Mouse (Mus musculus): ENCODE measurements around the gene Tmem248. TPM values are rescaled to one million over a fixed set of nuclear protein-coding genes. Genes with fewer than 3 reads are reported as not detected.

Tmem248 gene
- polyA plus RNA-seq, 1 experiment from 2014 or later = 33.8 TPM

DNA sequence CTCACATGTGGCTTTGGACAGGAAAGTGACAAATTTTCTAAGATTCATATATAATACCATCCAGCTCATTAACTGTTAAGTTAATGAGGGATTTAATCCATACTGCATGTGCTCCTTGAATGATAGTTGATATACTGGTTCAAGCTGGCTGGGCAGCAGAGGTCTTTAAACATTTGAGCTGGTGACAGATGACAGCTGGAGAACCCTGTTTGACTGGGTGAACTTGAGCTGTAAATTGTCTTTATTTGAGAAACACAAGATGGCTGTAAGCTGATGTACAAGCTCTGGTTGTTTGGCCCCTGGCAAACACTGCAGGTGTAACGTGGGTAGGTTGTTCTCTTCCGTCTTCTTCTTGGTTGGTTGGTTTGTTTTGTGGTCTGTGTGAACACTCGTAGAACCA is 23.1 kb upstream of the Tmem248 start:
- Histone ChIP-seq H3K9me3 (replicated peaks; ENCODE audit: control insufficient read depth, low read length) (no peaks in the 10 kb centered on the region), H3K4me2 (no peak overlapping the region), H3K36me3 (ENCODE audit: control insufficient read depth, insufficient read depth, low read length) (peaks cover 16% of the 10 kb centered on the region), H3K9ac (ENCODE audit: low read depth, low read length) (no peak overlapping the region), H3K27me3 (ENCODE audit: control insufficient read depth, insufficient read depth, low read length) (no peaks in the 10 kb centered on the region), H3K4me1 (ENCODE audit: control insufficient read depth, insufficient read depth, low read length) (peaks cover 14% of the 10 kb centered on the region), H3K4me3 (ENCODE audit: low read depth, low read length) (no peak overlapping the region), H3K27ac (ENCODE audit: low read depth, low read length) (no peak overlapping the region)
- WGBS (ENCODE audit: insufficient replicate concordance) = 86% methylated on average over 3 of the region's 3 CpGs
- ATAC-seq (replicated peaks; ENCODE audit: insufficient number of reproducible peaks, low FRiP score, low TSS enrichment) = no peak

DNA sequence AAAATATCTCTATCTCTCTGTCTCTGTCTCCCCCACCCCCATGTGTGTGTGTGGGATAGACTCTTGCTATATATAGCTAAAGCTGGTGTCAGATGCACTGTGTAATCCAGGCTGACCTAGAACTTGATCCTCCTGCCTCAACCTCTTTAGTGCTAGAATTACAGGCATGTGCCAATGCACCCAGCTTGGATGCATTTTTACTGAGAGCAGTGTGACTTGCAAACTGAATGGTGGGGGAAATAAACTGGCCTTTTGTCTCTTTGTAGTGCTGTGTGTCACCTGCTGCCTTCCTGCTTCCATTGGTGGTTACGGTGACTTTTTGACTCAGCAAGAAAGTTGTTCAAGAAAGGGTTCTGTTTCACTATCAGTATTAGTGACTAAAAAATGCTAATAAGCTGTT is 20.6 kb upstream of the Tmem248 start:
- Histone ChIP-seq H3K27ac (ENCODE audit: low read depth, low read length) (no peak overlapping the region), H3K4me2 (no peak overlapping the region), H3K36me3 (ENCODE audit: control insufficient read depth, insufficient read depth, low read length) (peaks cover 10% of the 10 kb centered on the region), H3K9me3 (replicated peaks; ENCODE audit: control insufficient read depth, low read length) (no peaks in the 10 kb centered on the region), H3K4me3 (ENCODE audit: low read depth, low read length) (no peak overlapping the region), H3K9ac (ENCODE audit: low read depth, low read length) (no peak overlapping the region), H3K4me1 (ENCODE audit: control insufficient read depth, insufficient read depth, low read length) (peaks cover 14% of the 10 kb centered on the region), H3K27me3 (ENCODE audit: control insufficient read depth, insufficient read depth, low read length) (no peaks in the 10 kb centered on the region)
- no peak for ATAC-seq (replicated peaks; ENCODE audit: insufficient number of reproducible peaks, low FRiP score, low TSS enrichment)
- WGBS (ENCODE audit: insufficient replicate concordance) = 92% methylated on average over 1 of the region's 1 CpGs

DNA sequence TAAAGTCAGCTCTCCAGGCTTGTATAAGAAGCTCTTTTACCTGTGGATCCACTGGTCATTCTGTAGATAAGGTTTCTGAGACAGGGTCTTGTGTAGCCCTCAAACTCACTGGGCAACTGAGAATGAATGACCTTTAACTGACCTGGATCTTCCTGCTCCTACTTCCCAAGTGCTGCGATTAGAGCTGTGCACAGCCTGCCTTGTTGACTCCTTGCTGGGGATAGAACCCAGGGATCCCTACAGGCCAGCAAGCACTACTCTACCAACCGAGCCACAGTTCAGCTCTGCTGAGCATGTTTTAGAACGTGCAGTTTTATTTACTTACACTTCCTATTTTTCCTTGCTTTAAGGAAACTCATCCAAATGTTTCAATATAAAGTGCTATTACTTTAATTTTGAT is 19.4 kb upstream of the Tmem248 start:
- Histone ChIP-seq H3K4me2 (no peak overlapping the region), H3K9ac (ENCODE audit: low read depth, low read length) (no peak overlapping the region), H3K4me3 (ENCODE audit: low read depth, low read length) (no peak overlapping the region), H3K27me3 (ENCODE audit: control insufficient read depth, insufficient read depth, low read length) (no peaks in the 10 kb centered on the region), H3K27ac (ENCODE audit: low read depth, low read length) (no peak overlapping the region), H3K36me3 (ENCODE audit: control insufficient read depth, insufficient read depth, low read length) (peaks cover 16% of the 10 kb centered on the region), H3K9me3 (replicated peaks; ENCODE audit: control insufficient read depth, low read length) (no peaks in the 10 kb centered on the region), H3K4me1 (ENCODE audit: control insufficient read depth, insufficient read depth, low read length) (peaks cover 14% of the 10 kb centered on the region)
- WGBS (ENCODE audit: insufficient replicate concordance) = 65% methylated on average over 3 of the region's 3 CpGs
- ATAC-seq (replicated peaks; ENCODE audit: insufficient number of reproducible peaks, low FRiP score, low TSS enrichment) = no peak

- Histone ChIP-seq H3K4me1 (ENCODE audit: control insufficient read depth, insufficient read depth, low read length) (peaks cover 14% of the 10 kb centered on the region), H3K27me3 (ENCODE audit: control insufficient read depth, insufficient read depth, low read length) (no peaks in the 10 kb centered on the region), H3K9ac (ENCODE audit: low read depth, low read length) (no peak overlapping the region), H3K36me3 (ENCODE audit: control insufficient read depth, insufficient read depth, low read length) (peaks cover 16% of the 10 kb centered on the region), H3K9me3 (replicated peaks; ENCODE audit: control insufficient read depth, low read length) (no peaks in the 10 kb centered on the region), H3K4me2 (no peak overlapping the region), H3K27ac (ENCODE audit: low read depth, low read length) (no peak overlapping the region), H3K4me3 (ENCODE audit: low read depth, low read length) (no peak overlapping the region)
- ATAC-seq (replicated peaks; ENCODE audit: insufficient number of reproducible peaks, low FRiP score, low TSS enrichment) = no peak
- WGBS (ENCODE audit: insufficient replicate concordance) = 89% methylated on average over 7 of the region's 7 CpGs
Observed at GRCm38 (mm10) chr5:130197981-130198380, 18.9 kb upstream of the Tmem248 start.

GRCm38 (mm10) chr5:130200233-130201029 is 16.4 kb upstream of the Tmem248 start:
- H3K9me3 ChIP-seq (replicated peaks; ENCODE audit: control insufficient read depth, low read length) = no peaks in the 10 kb centered on the region
- H3K4me2 ChIP-seq = no peak overlapping the region
- no peak overlapping the region for H3K9ac ChIP-seq (ENCODE audit: low read depth, low read length)
- 80% methylated on average over 10 of the region's 10 CpGs for WGBS (ENCODE audit: insufficient replicate concordance)
- H3K36me3 ChIP-seq (ENCODE audit: control insufficient read depth, insufficient read depth, low read length) = peaks cover 16% of the 10 kb centered on the region
- H3K27me3 ChIP-seq (ENCODE audit: control insufficient read depth, insufficient read depth, low read length) = no peaks in the 10 kb centered on the region
- ATAC-seq (replicated peaks; ENCODE audit: insufficient number of reproducible peaks, low FRiP score, low TSS enrichment) = no peak
- H3K27ac ChIP-seq (ENCODE audit: low read depth, low read length) = no peak overlapping the region
- H3K4me3 ChIP-seq (ENCODE audit: low read depth, low read length) = no peak overlapping the region
- H3K4me1 ChIP-seq (ENCODE audit: control insufficient read depth, insufficient read depth, low read length) = peaks cover 14% of the 10 kb centered on the region

DNA sequence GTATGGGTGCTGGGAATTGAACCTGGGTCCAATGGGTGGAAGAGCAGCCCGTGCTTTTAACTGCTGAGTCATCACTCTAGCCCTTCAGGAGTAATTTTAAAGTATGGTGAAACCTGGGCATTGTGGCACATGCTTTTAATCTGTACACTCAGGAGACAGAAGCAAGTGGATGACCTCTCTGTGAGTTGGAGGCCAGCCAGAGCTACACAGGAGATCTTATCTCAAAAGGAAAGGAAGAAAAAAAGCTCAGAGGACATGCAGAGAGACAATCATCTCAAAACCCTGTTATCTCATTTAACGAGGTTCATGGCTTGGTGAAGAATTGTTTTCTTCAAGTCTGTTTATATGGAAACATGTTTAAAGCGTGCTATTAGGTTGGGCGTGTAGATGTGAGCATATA is 12.9 kb upstream of the Tmem248 start:
- peaks cover 15% of the 10 kb centered on the region for H3K36me3 ChIP-seq (ENCODE audit: control insufficient read depth, insufficient read depth, low read length)
- no peaks in the 10 kb centered on the region for H3K27me3 ChIP-seq (ENCODE audit: control insufficient read depth, insufficient read depth, low read length)
- H3K27ac ChIP-seq (ENCODE audit: low read depth, low read length) = no peak overlapping the region; the same call in 1 of the 2 replicates
- H3K9me3 ChIP-seq (replicated peaks; ENCODE audit: control insufficient read depth, low read length) = no peaks in the 10 kb centered on the region
- no peak overlapping the region for H3K4me2 ChIP-seq
- H3K4me3 ChIP-seq (ENCODE audit: low read depth, low read length) = no peak overlapping the region
- no peaks in the 10 kb centered on the region for H3K4me1 ChIP-seq (ENCODE audit: control insufficient read depth, insufficient read depth, low read length)
- no peak overlapping the region for H3K9ac ChIP-seq (ENCODE audit: low read depth, low read length)
- 71% methylated on average over 4 of the region's 4 CpGs for WGBS (ENCODE audit: insufficient replicate concordance)
- no peak for ATAC-seq (replicated peaks; ENCODE audit: insufficient number of reproducible peaks, low FRiP score, low TSS enrichment)

- Histone ChIP-seq H3K4me1 (ENCODE audit: control insufficient read depth, insufficient read depth, low read length) (no peaks in the 10 kb centered on the region), H3K36me3 (ENCODE audit: control insufficient read depth, insufficient read depth, low read length) (peaks cover 17% of the 10 kb centered on the region), H3K9me3 (replicated peaks; ENCODE audit: control insufficient read depth, low read length) (no peaks in the 10 kb centered on the region), H3K9ac (ENCODE audit: low read depth, low read length) (no peak overlapping the region), H3K27ac (ENCODE audit: low read depth, low read length) (no peak overlapping the region), H3K4me2 (no peak overlapping the region), H3K27me3 (ENCODE audit: control insufficient read depth, insufficient read depth, low read length) (no peaks in the 10 kb centered on the region), H3K4me3 (ENCODE audit: low read depth, low read length) (no peak overlapping the region)
- 87% methylated on average over 6 of the region's 6 CpGs for WGBS (ENCODE audit: insufficient replicate concordance)
- ATAC-seq (replicated peaks; ENCODE audit: insufficient number of reproducible peaks, low FRiP score, low TSS enrichment) = no peak
Observed at GRCm38 (mm10) chr5:130204560-130204959, 12.3 kb upstream of the Tmem248 start.

DNA sequence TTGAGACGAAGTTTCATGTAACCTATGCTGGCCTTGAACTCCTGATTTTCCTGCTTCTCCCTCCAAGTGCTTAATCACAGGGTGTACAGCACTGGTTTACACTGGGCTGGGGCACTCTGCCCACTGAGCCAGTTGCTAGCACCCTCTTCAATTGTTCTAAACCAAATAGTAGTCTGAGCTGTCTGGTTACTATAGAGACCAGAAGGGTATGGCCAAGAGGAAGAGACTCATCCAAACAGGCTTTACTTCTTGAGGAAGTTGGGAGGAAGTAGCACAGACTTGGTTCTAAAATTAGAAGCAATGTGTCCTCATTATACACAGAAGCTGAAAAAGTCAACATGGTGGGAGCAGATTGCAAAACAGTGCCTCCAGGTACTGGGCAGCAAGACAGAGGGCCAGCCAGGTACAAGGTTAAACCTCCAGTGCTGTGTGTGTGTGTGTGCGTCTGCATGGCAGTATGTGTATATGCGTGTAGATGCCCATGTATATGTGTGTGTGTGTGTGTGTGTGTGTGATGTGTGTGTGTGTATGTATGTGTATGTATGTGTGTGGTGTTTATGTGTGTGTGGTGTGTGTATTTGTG is 11.3 kb upstream of the Tmem248 start:
- Histone ChIP-seq H3K9me3 (replicated peaks; ENCODE audit: control insufficient read depth, low read length) (no peaks in the 10 kb centered on the region), H3K27ac (ENCODE audit: low read depth, low read length) (no peak overlapping the region), H3K36me3 (ENCODE audit: control insufficient read depth, insufficient read depth, low read length) (peaks cover 27% of the 10 kb centered on the region), H3K4me2 (no peak overlapping the region), H3K4me3 (ENCODE audit: low read depth, low read length) (no peak overlapping the region), H3K9ac (ENCODE audit: low read depth, low read length) (no peak overlapping the region), H3K27me3 (ENCODE audit: control insufficient read depth, insufficient read depth, low read length) (no peaks in the 10 kb centered on the region), H3K4me1 (ENCODE audit: control insufficient read depth, insufficient read depth, low read length) (no peaks in the 10 kb centered on the region)
- no peak for ATAC-seq (replicated peaks; ENCODE audit: insufficient number of reproducible peaks, low FRiP score, low TSS enrichment)
- 94% methylated on average over 3 of the region's 3 CpGs for WGBS (ENCODE audit: insufficient replicate concordance)

DNA sequence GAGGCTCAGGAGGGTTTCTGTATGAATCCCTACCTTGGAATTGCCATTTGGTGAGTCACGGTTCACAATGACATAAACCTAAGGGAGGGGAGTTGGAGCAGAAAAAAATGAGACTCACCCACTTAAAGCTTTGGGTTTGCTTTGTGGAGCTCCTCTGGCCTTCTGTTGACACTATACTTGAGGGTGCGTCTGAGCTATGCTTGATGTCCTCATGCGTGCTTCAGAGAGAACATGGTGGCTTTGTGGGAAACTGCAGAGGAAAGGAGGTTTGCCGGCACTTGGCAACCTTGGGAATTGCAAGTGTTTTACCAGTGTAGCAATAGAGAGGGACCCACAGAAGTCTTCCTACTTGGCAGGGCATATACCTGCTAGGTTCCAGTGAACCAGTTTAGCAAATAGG is 9.6 kb upstream of the Tmem248 start:
- Histone ChIP-seq H3K4me1 (ENCODE audit: control insufficient read depth, insufficient read depth, low read length) (no peaks in the 10 kb centered on the region), H3K27ac (ENCODE audit: low read depth, low read length) (no peak overlapping the region), H3K9ac (ENCODE audit: low read depth, low read length) (no peak overlapping the region), H3K27me3 (ENCODE audit: control insufficient read depth, insufficient read depth, low read length) (no peaks in the 10 kb centered on the region), H3K4me3 (ENCODE audit: low read depth, low read length) (no peak overlapping the region), H3K4me2 (no peak overlapping the region), H3K9me3 (replicated peaks; ENCODE audit: control insufficient read depth, low read length) (no peaks in the 10 kb centered on the region), H3K36me3 (ENCODE audit: control insufficient read depth, insufficient read depth, low read length) (peaks cover 27% of the 10 kb centered on the region)
- no peak for ATAC-seq (replicated peaks; ENCODE audit: insufficient number of reproducible peaks, low FRiP score, low TSS enrichment)
- WGBS (ENCODE audit: insufficient replicate concordance) = 85% methylated on average over 4 of the region's 4 CpGs
